Mouse (Mus musculus): ENCODE results near the gene Pja2. TPM values are rescaled to one million over a fixed set of nuclear protein-coding genes. Genes with fewer than 3 reads are reported as not detected.

Pja2 gene
- polyA plus RNA-seq, 1 experiment from 2014 or later: 88.4 TPM

DNA sequence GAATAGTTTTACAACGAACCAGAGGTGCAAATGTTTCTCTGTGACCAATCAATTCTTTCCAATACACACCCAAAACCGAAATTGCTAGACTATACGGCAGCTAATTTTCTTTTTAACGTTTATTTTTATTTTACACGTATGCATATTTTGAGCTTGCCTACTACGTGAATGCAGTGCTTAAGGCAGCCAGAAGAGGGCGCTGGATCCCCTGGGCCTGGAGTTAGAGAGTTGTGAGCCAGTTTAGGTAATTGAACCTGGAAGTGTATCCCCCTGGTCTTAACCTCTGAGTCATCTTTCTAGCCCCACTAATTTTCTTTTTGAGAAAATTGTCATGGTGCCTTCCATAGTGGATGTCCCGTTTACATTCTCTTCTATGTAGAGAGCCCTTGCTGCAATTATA is 100.5 kb downstream of the Pja2 start:
- peak; percentile 72 for TF ChIP-seq CTCF (IDR thresholded peaks at IDR 0.05)
- ChIA-PET CTCF (interaction anchor here (0.9 to 1.5 kb wide), 4 partner anchors 10 to 368 kb away, joined by 3 read pairs; no protein-coding TSS in a partner anchor), POLR2A (no interaction called here)
- H3K27me3 ChIP-seq: no peaks in the 10 kb centered on the region
- DNase-seq (ENCODE audit: low read depth, low spot score) (no peak), ATAC-seq (no peak)
- in situ Hi-C loops (cut with MboI; ENCODE audit: low pct_unique_long_range_greater_than_20kb): no loop called here

Data from Patski (cell line).